Mouse (Mus musculus) liver, adult 2 months (tissue): ENCODE results near the gene Zfp146.

ENCODE experiments used
- CTCF ChIP-seq: fragments of 200-500 bp; IDR thresholded peaks from 2 replicates; pipeline ENCODE4 v1.5.1; 2011; ENCODE audit warnings: low read depth, low read length, control low read depth
- POLR2A ChIP-seq: fragments of 200-500 bp; IDR thresholded peaks from 2 replicates; pipeline ENCODE4 v1.6.1; 2011; ENCODE audit warnings: low read length, control low read depth; ENCODE audit not compliant: insufficient read depth; ENCODE audit errors: extremely low read depth

- TF ChIP-seq CTCF (no peak), POLR2A (no peak)
Measured at GRCm38 (mm10) chr7:30129900-30130299, 39.6 kb downstream of the Zfp146 start.
